17 mouse cellular contexts compared by ENCODE assay signal in the genomic region with DNA sequence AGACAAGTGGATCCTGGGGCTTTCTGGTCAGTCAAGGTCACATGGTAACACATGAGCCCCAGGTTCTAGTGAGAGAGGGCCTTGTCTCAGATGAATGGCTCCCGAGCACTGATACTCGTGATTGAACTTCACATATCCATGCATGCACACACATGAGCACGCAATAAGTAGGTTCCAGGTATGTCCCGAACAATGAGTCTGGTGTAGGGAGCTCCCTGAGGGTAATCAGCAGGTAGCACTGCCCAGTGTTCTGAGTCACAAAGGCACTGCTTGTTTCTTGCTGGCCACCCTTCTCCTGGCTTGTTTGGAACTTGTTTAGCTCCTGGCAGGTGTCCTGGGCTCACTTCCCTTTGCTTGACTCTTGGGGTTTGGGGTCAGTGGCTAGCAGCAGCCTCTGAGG. TPM values are rescaled to one million over a fixed set of nuclear protein-coding genes. Genes with fewer than 3 reads are reported as not detected.
DNase-seq lines count a peak whose midpoint lies in the region; ATAC-seq and TF ChIP-seq lines count a peak whose summit lies in the region.
"Had no signal": no experiment of that assay in that cellular context is flagged by ENCODE, and none has a peak within 500 bp of the region (broad histone marks: within the 10 kb centered on the region; RNA-seq: fewer than 3 reads in every experiment).

No protein-coding gene starts in this region.

- H3K27ac ChIP-seq in hindbrain, embryonic 13.5 days = peak overlapping the region; percentile 90; the same call in 1 of the 2 replicates
- no peak overlapping the region for H3K27ac ChIP-seq in hindbrain, embryonic 14.5 days
- H3K27ac ChIP-seq in hindbrain, postnatal 0 days = peak overlapping the region; percentile 89; the same call in 1 of the 2 replicates
- H3K27ac ChIP-seq: heart, adult 2 months; liver, embryonic 12.5 days had no signal

- no peak for TF ChIP-seq CTCF in hindbrain, postnatal 0 days (IDR thresholded peaks at IDR 0.05; ENCODE audit: low read depth)

- H3K27me3 ChIP-seq in hindbrain, embryonic 13.5 days = no peaks in the 10 kb centered on the region
- no peaks in the 10 kb centered on the region for H3K27me3 ChIP-seq in hindbrain, embryonic 14.5 days (ENCODE audit: control insufficient read depth, insufficient read depth, low read length)
- no peaks in the 10 kb centered on the region for H3K27me3 ChIP-seq in megakaryocyte, embryonic 14.5 days (replicated peaks)
- H3K27me3 ChIP-seq in hindbrain, postnatal 0 days (ENCODE audit: insufficient read depth, low read length) = no peaks in the 10 kb centered on the region
- H3K27me3 ChIP-seq: liver, embryonic 12.5 days; neural tube, embryonic 13.5 days; Patski had no signal

- no peak overlapping the region for H3K4me2 ChIP-seq in hindbrain, embryonic 13.5 days
- no peak overlapping the region for H3K4me2 ChIP-seq in hindbrain, embryonic 14.5 days (replicated peaks)
- no peak overlapping the region for H3K4me2 ChIP-seq in hindbrain, postnatal 0 days (ENCODE audit: low read depth, low read length)
- H3K4me2 ChIP-seq: liver, embryonic 12.5 days had no signal

- H3K4me3 ChIP-seq in hindbrain, embryonic 13.5 days = no peak overlapping the region
- no peak overlapping the region for H3K4me3 ChIP-seq in hindbrain, embryonic 14.5 days (replicated peaks; ENCODE audit: low read length)
- peak overlapping the region; percentile 44 for H3K4me3 ChIP-seq in megakaryocyte, embryonic 14.5 days (replicated peaks)
- H3K4me3 ChIP-seq in hindbrain, postnatal 0 days (ENCODE audit: low read length) = no peak overlapping the region
- H3K4me3 ChIP-seq: erythroblast, embryonic 14.5 days; heart, adult 2 months; liver, embryonic 12.5 days; neural tube, embryonic 13.5 days had no signal

- peaks cover 90% of the 10 kb centered on the region for H3K4me1 ChIP-seq in hindbrain, embryonic 13.5 days (replicated peaks)
- H3K4me1 ChIP-seq in hindbrain, embryonic 14.5 days (replicated peaks; ENCODE audit: control insufficient read depth, insufficient read depth, low read length) = peaks cover 55% of the 10 kb centered on the region
- H3K4me1 ChIP-seq in megakaryocyte, embryonic 14.5 days = peaks cover 98% of the 10 kb centered on the region
- H3K4me1 ChIP-seq in hindbrain, postnatal 0 days (ENCODE audit: insufficient read depth, low read length) = peaks cover 40% of the 10 kb centered on the region

- ATAC-seq in hindbrain, embryonic 13.5 days (ENCODE audit: low FRiP score) = no peak
- no peak for ATAC-seq in hindbrain, embryonic 14.5 days (ENCODE audit: low FRiP score)
- no peak for ATAC-seq in megakaryocyte, adult 5-6 weeks (ENCODE audit: poor library complexity, severe bottlenecking)
- ATAC-seq in hindbrain, postnatal 0 days = no peak
- ATAC-seq: intestine, postnatal 0 days; liver, embryonic 12.5 days; Patski had no signal

- WGBS in hindbrain, embryonic 13.5 days = 86% methylated on average over 4 of the region's 4 CpGs
- WGBS in hindbrain, embryonic 14.5 days = 87% methylated on average over 4 of the region's 4 CpGs
- WGBS in hindbrain, postnatal 0 days = 71% methylated on average over 4 of the region's 4 CpGs

- DNase-seq in hindbrain, embryonic 14.5 days (ENCODE audit: low spot score) = no peak
- peak; percentile 12 for DNase-seq in Muller cell, postnatal 12 days (ENCODE audit: inconsistent ontology term)
- DNase-seq in hindbrain, postnatal 0 days (ENCODE audit: low spot score) = no peak
- no peak for DNase-seq in retina, embryonic 14.5 days (ENCODE audit: low spot score)
- DNase-seq: heart, adult 2 months; heart, postnatal 10 days; lung, postnatal 10 days; midbrain, embryonic 14.5 days; spleen, adult 18-20 months had no signal

- no peak overlapping the region for H3K9ac ChIP-seq in hindbrain, embryonic 13.5 days
- H3K9ac ChIP-seq in hindbrain, embryonic 14.5 days = no peak overlapping the region
- no peak overlapping the region for H3K9ac ChIP-seq in hindbrain, postnatal 0 days (replicated peaks; ENCODE audit: low read length)
- H3K9ac ChIP-seq: liver, embryonic 12.5 days had no signal

- no peaks in the 10 kb centered on the region for H3K9me3 ChIP-seq in hindbrain, embryonic 13.5 days
- H3K9me3 ChIP-seq in hindbrain, embryonic 14.5 days (ENCODE audit: control insufficient read depth, low read length) = no peaks in the 10 kb centered on the region
- H3K9me3 ChIP-seq in megakaryocyte, embryonic 14.5 days = no peaks in the 10 kb centered on the region
- no peaks in the 10 kb centered on the region for H3K9me3 ChIP-seq in hindbrain, postnatal 0 days (ENCODE audit: low read length)
- H3K9me3 ChIP-seq: liver, embryonic 12.5 days; neural tube, embryonic 13.5 days had no signal

- peaks cover 6% of the 10 kb centered on the region; the same call in 1 of the 2 replicates for H3K36me3 ChIP-seq in hindbrain, embryonic 13.5 days
- peaks cover 2% of the 10 kb centered on the region; the same call in 1 of the 2 replicates for H3K36me3 ChIP-seq in hindbrain, embryonic 14.5 days (replicated peaks; ENCODE audit: control insufficient read depth, insufficient read depth)
- H3K36me3 ChIP-seq in megakaryocyte, embryonic 14.5 days (replicated peaks; ENCODE audit: low read length) = peaks cover 49% of the 10 kb centered on the region
- H3K36me3 ChIP-seq in hindbrain, postnatal 0 days (ENCODE audit: insufficient read depth, low read length) = peaks cover under 1% of the 10 kb centered on the region; the same call in 1 of the 2 replicates

RNA-seq across cellular contexts. Expression of a gene that starts 9.7 kb away (rescaled TPM):
- polyA plus RNA-seq in hindbrain, embryonic 13.5 days (2015; fragmentation: Nextera tagmentation; extraction: Ambion mirVana) = 152 and 153 TPM in 2 replicates
- 147 and 180 TPM in 2 replicates for polyA plus RNA-seq in hindbrain, embryonic 14.5 days (2014; fragmentation: Nextera tagmentation; extraction: Ambion mirVana)
- 220 and 417 TPM in 2 replicates for polyA plus RNA-seq in megakaryocyte, embryonic 14.5 days (2012; ENCODE audit: insufficient read depth, low replicate concordance)
- total RNA-seq in megakaryocyte, adult 5-6 weeks (2015) = 2,144 and 2,167 TPM in 2 replicates
- 2,372 and 2,545 TPM in 2 replicates for total RNA-seq in megakaryocyte, adult 5-6 weeks (2017)
- total RNA-seq in hindbrain, postnatal 0 days (2014; rRNA removed) = 768 and 845 TPM in 2 replicates
- polyA plus RNA-seq in hindbrain, postnatal 0 days (2015; fragmentation: Nextera tagmentation; extraction: Ambion mirVana) = 277 and 281 TPM in 2 replicates

RNA-seq across cellular contexts. Expression of a gene that starts 59.5 kb away (rescaled TPM):
- polyA plus RNA-seq in hindbrain, embryonic 13.5 days (2015; fragmentation: Nextera tagmentation; extraction: Ambion mirVana) = 2.2 and 2.3 TPM in 2 replicates
- polyA plus RNA-seq in hindbrain, embryonic 14.5 days (2014; fragmentation: Nextera tagmentation; extraction: Ambion mirVana) = 2.5 and 2.7 TPM in 2 replicates
- polyA plus RNA-seq in megakaryocyte, embryonic 14.5 days (2012; ENCODE audit: insufficient read depth, low replicate concordance) = 29.9 and 107 TPM in 2 replicates
- total RNA-seq in megakaryocyte, adult 5-6 weeks (2015) = 267 and 312 TPM in 2 replicates
- 783 and 809 TPM in 2 replicates for total RNA-seq in megakaryocyte, adult 5-6 weeks (2017)
- total RNA-seq in hindbrain, postnatal 0 days (2014; rRNA removed) = 19.2 and 43.1 TPM in 2 replicates
- 1.9 and 4.8 TPM in 2 replicates for polyA plus RNA-seq in hindbrain, postnatal 0 days (2015; fragmentation: Nextera tagmentation; extraction: Ambion mirVana)
